Mouse (Mus musculus): ENCODE results near the gene D430041D05Rik.

- TF ChIP-seq MAX (IDR thresholded peaks at IDR 0.05; ENCODE audit: low read depth) (no peak), POLR2A (IDR thresholded peaks at IDR 0.05; ENCODE audit: insufficient read length, low read depth) (no peak), TCF12 (IDR thresholded peaks at IDR 0.05; ENCODE audit: insufficient read depth, poor library complexity, severe bottlenecking) (no peak), E2F4 (IDR thresholded peaks at IDR 0.05; ENCODE audit: insufficient read depth) (no peak), USF1 (IDR thresholded peaks at IDR 0.05; ENCODE audit: low read depth) (no peak), CEBPB (IDR thresholded peaks at IDR 0.05; ENCODE audit: insufficient read depth, poor library complexity, severe bottlenecking) (no peak), MYOD1 (IDR thresholded peaks at IDR 0.05; ENCODE audit: control insufficient read depth in 1 of 3, insufficient read length in 2 of 3, low read depth in 2 of 3) (no peak), POLR2AphosphoS2 (IDR thresholded peaks at IDR 0.05; ENCODE audit: insufficient read length, low read depth) (no peak), REST (IDR thresholded peaks at IDR 0.05; ENCODE audit: insufficient read depth, insufficient read length) (no peak), MYOG (IDR thresholded peaks at IDR 0.05; ENCODE audit: control insufficient read depth in 1 of 3, insufficient read depth in 1 of 3, insufficient read length in 2 of 3, low read depth in 2 of 3) (no peak)
Measured at GRCm38 (mm10) chr2:104184296-104184695, 226.5 kb downstream of the D430041D05Rik start.

All from myocyte (in vitro differentiated cells).